Mouse (Mus musculus) WW6 (cell line): ENCODE results near the gene C5ar1.
"Not testable (repeated sequence)": the region's sequence is repeated elsewhere in the genome, so short reads cannot be mapped to it uniquely, and the experiment has no call there.

Source experiments
- DNase-seq: peaks from one replicate; pipeline ENCODE4 v3.0.0-alpha.2; 2013; ENCODE audit warnings: low read depth, low spot score

Gene C5ar1

GRCm38 (mm10) chr7:16274922-16275890 is 15.9 kb upstream of the C5ar1 start:
- no peak for DNase-seq

- DNase-seq: no peak
Observed at GRCm38 (mm10) chr7:16273766-16274140, 14.4 kb upstream of the C5ar1 start.

- peak; percentile 79 for DNase-seq
Observed at GRCm38 (mm10) chr7:16273081-16273765, 13.9 kb upstream of the C5ar1 start, which contains the start of gene Inafm1. Gene Inafm1, minus strand, starts transcription at chr7:16273617.

GRCm38 (mm10) chr7:16272681-16273080 is 13.3 kb upstream of the C5ar1 start:
- DNase-seq: no peak

GRCm38 (mm10) chr7:16271139-16271538 is 11.8 kb upstream of the C5ar1 start:
- no peak for DNase-seq

GRCm38 (mm10) chr7:16266593-16266992 is 7.3 kb upstream of the C5ar1 start:
- DNase-seq: not testable (repeated sequence)

GRCm38 (mm10) chr7:16265856-16266255 is 6.5 kb upstream of the C5ar1 start:
- no peak for DNase-seq

GRCm38 (mm10) chr7:16263843-16264242 is 4.5 kb upstream of the C5ar1 start:
- no peak for DNase-seq

GRCm38 (mm10) chr7:16263015-16263787 is 3.9 kb upstream of the C5ar1 start:
- no peak for DNase-seq

- no peak for DNase-seq
Observed at GRCm38 (mm10) chr7:16261097-16261496, 1.8 kb upstream of the C5ar1 start.

- DNase-seq: no peak
Observed at GRCm38 (mm10) chr7:16257830-16258229, 1.5 kb downstream of the C5ar1 start.

- DNase-seq: not testable (repeated sequence)
Observed at GRCm38 (mm10) chr7:16255963-16256362, 3.4 kb downstream of the C5ar1 start.

GRCm38 (mm10) chr7:16254195-16254594 is 5.1 kb downstream of the C5ar1 start:
- DNase-seq: no peak

- DNase-seq: no peak
Observed at GRCm38 (mm10) chr7:16250687-16251086, 8.7 kb downstream of the C5ar1 start.

- DNase-seq: no peak
Observed at GRCm38 (mm10) chr7:16245958-16246357, 13.4 kb downstream of the C5ar1 start.

- no peak for DNase-seq
Observed at GRCm38 (mm10) chr7:16244067-16244466, 15.3 kb downstream of the C5ar1 start, which contains the start of gene C5ar2. Gene C5ar2, minus strand, starts transcription at chr7:16244154.

GRCm38 (mm10) chr7:16242198-16242597 is 17.1 kb downstream of the C5ar1 start:
- no peak for DNase-seq

- DNase-seq: no peak
Observed at GRCm38 (mm10) chr7:16241787-16242186, 17.6 kb downstream of the C5ar1 start.

GRCm38 (mm10) chr7:16240978-16241303 is 18.4 kb downstream of the C5ar1 start:
- DNase-seq: no peak

- DNase-seq: no peak
Observed at GRCm38 (mm10) chr7:16240281-16240977, 18.9 kb downstream of the C5ar1 start.

GRCm38 (mm10) chr7:16239554-16239997 is 19.8 kb downstream of the C5ar1 start:
- no peak for DNase-seq
